Mouse (Mus musculus): ENCODE results near the gene Pitpnm3. TPM values are rescaled to one million over a fixed set of nuclear protein-coding genes. Genes with fewer than 3 reads are reported as not detected.

Pitpnm3 gene
- polyA plus RNA-seq (2014; fragmentation: Nextera tagmentation; extraction: Ambion mirVana) = 0.89 and 1.0 TPM in 2 replicates

DNA sequence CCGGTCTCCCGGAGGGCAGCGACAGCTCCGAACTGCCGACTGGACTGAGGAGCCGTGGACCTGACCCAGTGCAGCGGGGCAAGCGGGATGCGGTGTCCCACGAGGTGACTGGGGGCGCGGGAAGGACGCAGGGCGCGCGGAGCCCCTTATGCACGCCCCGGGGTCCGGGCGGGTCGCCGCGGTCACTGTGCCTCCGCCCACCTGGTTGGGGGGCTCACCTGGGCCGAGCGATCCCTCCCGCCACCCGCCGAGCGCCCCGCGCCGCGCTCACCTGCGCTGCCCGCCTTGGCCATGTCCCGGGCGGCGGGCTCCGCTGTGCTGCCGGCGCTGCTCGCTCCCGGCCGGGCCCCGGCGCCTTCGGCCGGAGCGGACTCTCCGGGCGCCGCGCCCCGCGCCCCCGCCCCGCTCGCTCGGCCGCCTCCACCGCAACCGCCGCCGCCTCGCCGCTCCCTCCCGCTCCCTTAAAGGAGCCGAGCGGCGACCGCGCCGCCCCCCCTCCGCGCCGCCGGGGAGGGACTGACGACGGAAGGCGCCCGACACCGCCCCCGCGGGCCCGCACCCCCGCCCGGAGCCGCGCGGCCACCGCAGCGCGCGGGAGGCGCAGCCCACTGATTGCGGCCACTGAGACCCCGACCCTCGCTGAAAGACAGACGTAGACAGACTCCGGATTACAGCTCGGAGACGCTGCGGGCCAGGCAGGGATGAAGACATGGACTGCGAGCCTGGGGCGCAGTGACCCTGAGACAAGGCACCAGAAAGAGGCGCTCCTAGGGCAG lies at the start of gene Pitpnm3:
TSS of gene Pitpnm3 (minus strand) at position 396 of the 776 bp plus-strand sequence.
- H3K27me3 ChIP-seq (ENCODE audit: insufficient read depth, low read length) = peaks cover 37% of the 10 kb centered on the region
- H3K4me3 ChIP-seq (ENCODE audit: low read depth, low read length) = peak within 1 kb of the TSS; percentile 60
- DNase-seq (peak; percentile 29), ATAC-seq (ENCODE audit: insufficient read depth) (0 out of 2 replicates have a peak, but pooled peaks have one; percentile 12)
- no peak for TF ChIP-seq CTCF (IDR thresholded peaks at IDR 0.05; ENCODE audit: low read depth)
- no peak within 1 kb of the TSS for H3K27ac ChIP-seq (ENCODE audit: low read depth)
- H3K9ac ChIP-seq = peak within 1 kb of the TSS; percentile 62
- WGBS = under 1% methylated on average over 68 of the region's 107 CpGs
- H3K4me2 ChIP-seq = peak within 1 kb of the TSS; percentile 98
- H3K9me3 ChIP-seq (ENCODE audit: low read depth, low read length) = no peaks in the 10 kb centered on the region
- no peaks in the 10 kb centered on the region for H3K36me3 ChIP-seq (ENCODE audit: insufficient read depth)
- peaks cover 8% of the 10 kb centered on the region; the same call in 1 of the 2 replicates for H3K4me1 ChIP-seq (ENCODE audit: insufficient read depth)

DNA sequence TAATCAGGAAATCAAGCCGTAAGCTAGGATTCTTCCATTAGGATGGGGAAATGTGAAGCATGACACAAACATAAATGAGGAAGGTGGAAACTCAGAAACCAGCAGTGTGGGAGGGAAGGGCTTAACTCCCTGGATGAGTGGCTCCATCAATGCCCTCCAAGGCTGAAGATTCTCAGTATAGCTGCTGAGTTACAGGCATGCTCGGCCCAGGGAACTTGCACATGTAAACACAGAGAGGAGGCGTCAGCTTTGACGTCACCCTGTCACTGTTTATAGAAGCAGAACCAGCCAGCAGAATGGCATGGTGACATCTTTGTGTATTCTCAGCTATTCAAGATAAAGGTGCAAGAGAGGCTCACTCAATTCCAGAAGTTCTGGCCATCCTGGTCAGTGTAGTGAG lies 48.7 kb upstream of the Pitpnm3 start:
- no peaks in the 10 kb centered on the region for H3K27me3 ChIP-seq (ENCODE audit: insufficient read depth, low read length)
- H3K4me2 ChIP-seq = no peak overlapping the region
- no peak overlapping the region for H3K4me3 ChIP-seq (ENCODE audit: low read depth, low read length)
- H3K9ac ChIP-seq = no peak overlapping the region
- WGBS = 54% methylated on average over 4 of the region's 4 CpGs
- ATAC-seq (ENCODE audit: insufficient read depth) (no peak), DNase-seq (no peak)
- H3K36me3 ChIP-seq (ENCODE audit: insufficient read depth) = peaks cover 36% of the 10 kb centered on the region
- no peaks in the 10 kb centered on the region for H3K9me3 ChIP-seq (ENCODE audit: low read depth, low read length)
- H3K27ac ChIP-seq (ENCODE audit: low read depth) = no peak overlapping the region
- no peak for TF ChIP-seq CTCF (IDR thresholded peaks at IDR 0.05; ENCODE audit: low read depth)
- no peaks in the 10 kb centered on the region for H3K4me1 ChIP-seq (ENCODE audit: insufficient read depth)

DNA sequence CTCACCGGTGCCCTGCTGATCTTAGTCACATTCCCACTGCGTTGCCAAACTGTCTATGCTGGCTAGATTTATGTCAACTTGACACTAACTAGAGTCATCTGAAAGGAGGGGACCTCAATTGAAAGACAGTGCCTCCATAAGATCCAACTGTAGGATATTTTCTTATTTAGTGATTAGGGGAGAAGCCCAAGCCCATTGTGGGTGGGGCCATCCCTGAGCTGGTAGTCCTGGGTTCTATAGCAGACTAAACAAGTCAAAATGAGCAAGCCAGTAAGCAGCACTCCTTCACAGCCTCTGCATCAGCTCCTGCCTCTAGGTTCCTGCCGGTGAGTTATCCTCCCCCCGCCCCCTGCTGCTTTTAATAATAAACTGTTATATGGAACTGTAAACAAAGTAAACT lies 45.6 kb upstream of the Pitpnm3 start:
- no peak overlapping the region for H3K9ac ChIP-seq
- no peaks in the 10 kb centered on the region for H3K4me1 ChIP-seq (ENCODE audit: insufficient read depth)
- no peaks in the 10 kb centered on the region for H3K9me3 ChIP-seq (ENCODE audit: low read depth, low read length)
- ATAC-seq (ENCODE audit: insufficient read depth) (no peak), DNase-seq (no peak)
- no peak overlapping the region for H3K4me3 ChIP-seq (ENCODE audit: low read depth, low read length)
- no peaks in the 10 kb centered on the region for H3K27me3 ChIP-seq (ENCODE audit: insufficient read depth, low read length)
- TF ChIP-seq CTCF (IDR thresholded peaks at IDR 0.05; ENCODE audit: low read depth) = no peak
- no peak overlapping the region for H3K4me2 ChIP-seq
- 82% methylated on average over 4 of the region's 4 CpGs for WGBS
- no peak overlapping the region for H3K27ac ChIP-seq (ENCODE audit: low read depth)
- H3K36me3 ChIP-seq (ENCODE audit: insufficient read depth) = peaks cover 41% of the 10 kb centered on the region

DNA sequence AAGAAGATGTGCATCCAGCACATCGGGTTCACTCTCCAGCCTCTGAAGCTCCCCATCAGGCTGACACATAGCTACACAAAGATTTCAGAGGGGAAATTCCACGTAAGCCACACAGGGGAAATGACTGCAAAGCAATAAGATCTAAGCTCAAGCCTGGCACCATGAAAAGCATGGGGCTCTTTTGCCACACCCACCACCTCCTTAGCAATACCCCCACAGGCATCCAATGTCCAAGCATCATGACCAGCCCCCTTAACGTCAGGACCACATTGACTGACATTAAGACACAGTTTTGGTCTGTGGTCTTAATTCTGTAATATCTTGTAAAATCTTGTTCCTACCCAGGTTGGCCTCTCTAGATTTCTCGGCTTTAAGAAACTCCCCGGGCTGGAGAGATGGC lies 45.0 kb upstream of the Pitpnm3 start:
- H3K36me3 ChIP-seq (ENCODE audit: insufficient read depth) = peaks cover 44% of the 10 kb centered on the region
- 87% methylated on average over 5 of the region's 5 CpGs for WGBS
- TF ChIP-seq CTCF (IDR thresholded peaks at IDR 0.05; ENCODE audit: low read depth) = no peak

DNA sequence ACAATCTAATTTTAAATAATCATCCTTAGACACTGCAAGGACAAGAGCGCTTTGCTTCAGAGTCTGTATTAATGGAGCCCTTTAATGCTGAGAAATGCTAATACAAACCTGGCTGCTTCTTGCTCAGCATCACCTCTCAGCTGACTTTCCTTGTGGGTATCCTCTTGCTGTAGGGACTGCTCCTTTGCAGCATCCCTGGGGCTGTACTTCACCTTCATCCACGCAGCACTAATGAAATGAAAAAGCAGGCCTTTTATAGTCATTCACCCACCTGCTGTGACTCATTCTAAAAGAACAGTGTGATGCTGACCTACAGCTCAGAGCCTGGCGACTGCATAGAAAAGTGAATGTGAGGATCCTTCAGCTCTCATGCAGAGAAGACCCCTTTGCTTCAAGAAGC lies 41.0 kb upstream of the Pitpnm3 start:
- Histone ChIP-seq H3K36me3 (ENCODE audit: insufficient read depth) (peaks cover 60% of the 10 kb centered on the region), H3K4me3 (ENCODE audit: low read depth, low read length) (no peak overlapping the region), H3K27me3 (ENCODE audit: insufficient read depth, low read length) (no peaks in the 10 kb centered on the region), H3K27ac (ENCODE audit: low read depth) (no peak overlapping the region), H3K9me3 (ENCODE audit: low read depth, low read length) (no peaks in the 10 kb centered on the region), H3K4me2 (no peak overlapping the region), H3K9ac (no peak overlapping the region), H3K4me1 (ENCODE audit: insufficient read depth) (no peaks in the 10 kb centered on the region)
- ATAC-seq (ENCODE audit: insufficient read depth) (no peak), DNase-seq (no peak)
- TF ChIP-seq CTCF (IDR thresholded peaks at IDR 0.05; ENCODE audit: low read depth) = no peak
- WGBS = 73% methylated on average over 3 of the region's 3 CpGs

More for the DNA sequence above, 45.0 kb upstream of the Pitpnm3 start:
- ATAC-seq (ENCODE audit: insufficient read depth) = no peak
- no peak overlapping the region for H3K4me2 ChIP-seq
- no peak overlapping the region for H3K9ac ChIP-seq
- H3K27ac ChIP-seq (ENCODE audit: low read depth) = no peak overlapping the region
- DNase-seq = no peak
- no peaks in the 10 kb centered on the region for H3K27me3 ChIP-seq (ENCODE audit: insufficient read depth, low read length)
- H3K4me3 ChIP-seq (ENCODE audit: low read depth, low read length) = no peak overlapping the region
- H3K9me3 ChIP-seq (ENCODE audit: low read depth, low read length) = no peaks in the 10 kb centered on the region
- no peaks in the 10 kb centered on the region for H3K4me1 ChIP-seq (ENCODE audit: insufficient read depth)

DNA sequence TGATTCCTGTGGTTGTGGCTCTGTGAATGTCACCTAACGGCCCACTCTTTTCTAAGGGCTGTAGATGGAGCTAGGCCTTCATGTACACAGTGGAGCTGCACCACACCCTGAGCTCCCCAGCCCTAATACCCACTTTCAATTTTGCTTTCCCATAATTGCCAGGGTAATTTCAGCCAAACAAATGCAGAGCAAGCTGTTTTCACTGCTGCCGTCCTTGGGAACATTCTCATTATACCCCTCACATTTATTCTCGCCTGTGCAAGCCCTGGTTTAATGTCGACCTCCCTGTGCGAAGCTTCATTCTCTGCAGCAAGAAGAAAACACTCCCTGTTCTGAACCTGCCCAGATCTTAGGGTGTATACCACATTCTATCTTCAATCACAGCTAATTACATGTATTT lies 40.4 kb upstream of the Pitpnm3 start:
- Histone ChIP-seq H3K4me3 (ENCODE audit: low read depth, low read length) (no peak overlapping the region), H3K36me3 (ENCODE audit: insufficient read depth) (peaks cover 57% of the 10 kb centered on the region), H3K9me3 (ENCODE audit: low read depth, low read length) (no peaks in the 10 kb centered on the region), H3K4me1 (ENCODE audit: insufficient read depth) (no peaks in the 10 kb centered on the region), H3K27ac (ENCODE audit: low read depth) (no peak overlapping the region), H3K9ac (no peak overlapping the region), H3K4me2 (no peak overlapping the region), H3K27me3 (ENCODE audit: insufficient read depth, low read length) (no peaks in the 10 kb centered on the region)
- DNase-seq (no peak), ATAC-seq (ENCODE audit: insufficient read depth) (no peak)
- 85% methylated on average over 5 of the region's 5 CpGs for WGBS
- TF ChIP-seq CTCF (IDR thresholded peaks at IDR 0.05; ENCODE audit: low read depth) = no peak

DNA sequence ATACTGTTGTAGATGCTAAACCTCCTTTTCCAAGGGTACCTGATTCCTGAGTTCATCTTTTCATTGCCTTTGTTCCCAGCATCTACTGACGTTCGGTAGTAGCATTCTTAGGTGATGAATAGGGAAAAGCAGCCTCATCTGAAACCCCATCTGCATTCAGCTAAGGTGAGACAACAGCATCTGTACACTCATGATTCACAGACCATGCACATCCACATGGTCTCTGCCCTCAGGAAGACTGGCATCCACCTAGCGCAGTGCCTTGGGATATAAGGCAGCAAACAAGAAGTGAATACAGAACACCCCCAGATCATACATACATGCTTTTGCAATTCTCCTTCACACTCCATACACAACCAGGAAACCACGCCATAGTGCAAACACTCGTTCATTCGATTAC lies 39.1 kb upstream of the Pitpnm3 start:
- no peak overlapping the region for H3K27ac ChIP-seq (ENCODE audit: low read depth)
- H3K4me2 ChIP-seq = no peak overlapping the region
- no peak overlapping the region for H3K4me3 ChIP-seq (ENCODE audit: low read depth, low read length)
- 89% methylated on average over 6 of the region's 6 CpGs for WGBS
- ATAC-seq (ENCODE audit: insufficient read depth) = no peak
- H3K36me3 ChIP-seq (ENCODE audit: insufficient read depth) = peaks cover 61% of the 10 kb centered on the region
- H3K27me3 ChIP-seq (ENCODE audit: insufficient read depth, low read length) = no peaks in the 10 kb centered on the region
- no peak overlapping the region for H3K9ac ChIP-seq
- H3K9me3 ChIP-seq (ENCODE audit: low read depth, low read length) = no peaks in the 10 kb centered on the region
- no peak for DNase-seq
- no peaks in the 10 kb centered on the region for H3K4me1 ChIP-seq (ENCODE audit: insufficient read depth)
- no peak for TF ChIP-seq CTCF (IDR thresholded peaks at IDR 0.05; ENCODE audit: low read depth)

All from lung, embryonic 14.5 days (tissue).